Mouse (Mus musculus) heart, adult 2 months (tissue): ENCODE measurements around the gene Ppp3r2.

Experiments
- CTCF ChIP-seq: fragments of 200-600 bp; IDR thresholded peaks from 2 replicates; pipeline ENCODE4 v1.8.1; 2022; ENCODE audit warnings: antibody characterized with exemption, mild to moderate bottlenecking, moderate library complexity
- EP300 ChIP-seq: fragments of 200-500 bp; IDR thresholded peaks from 2 replicates; pipeline ENCODE4 v1.6.1; 2011; ENCODE audit warnings: low read depth, low read length, control low read depth; ENCODE audit not compliant: insufficient read depth
- POLR2A ChIP-seq: fragments of 200-500 bp; IDR thresholded peaks from 2 replicates; pipeline ENCODE4 v1.6.1; 2011; ENCODE audit warnings: mild to moderate bottlenecking, low read depth, low read length, control low read depth; ENCODE audit not compliant: insufficient read depth

DNA sequence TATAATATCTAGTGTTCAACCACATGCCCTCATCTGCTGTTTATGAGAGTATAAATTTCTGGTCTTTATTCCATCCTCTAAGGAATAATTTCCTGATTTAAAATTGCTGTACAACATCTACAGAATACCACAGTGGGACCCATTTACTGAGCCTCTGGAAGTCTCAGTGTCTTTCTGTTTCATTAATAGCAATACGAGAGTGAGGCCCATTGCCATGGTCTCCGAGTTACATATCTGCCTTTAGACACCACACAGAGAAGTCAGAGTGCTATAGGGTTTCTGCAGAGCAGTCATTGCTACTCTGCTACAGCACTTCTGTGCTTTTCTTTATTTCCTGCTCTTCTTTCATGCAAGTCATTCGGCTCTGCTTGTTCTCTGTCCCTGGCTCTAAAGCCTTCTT, 47.5 kb upstream of the Ppp3r2 start:
- no peak for TF ChIP-seq POLR2A
- TF ChIP-seq CTCF = no peak
- no peak for TF ChIP-seq EP300
